Mouse (Mus musculus): ENCODE results near the gene Fscn2. TPM values are rescaled to one million over a fixed set of nuclear protein-coding genes. Genes with fewer than 3 reads are reported as not detected.

The Fscn2 gene
- polyA plus RNA-seq, 1 experiment from 2014 or later: 0.41 TPM

DNA sequence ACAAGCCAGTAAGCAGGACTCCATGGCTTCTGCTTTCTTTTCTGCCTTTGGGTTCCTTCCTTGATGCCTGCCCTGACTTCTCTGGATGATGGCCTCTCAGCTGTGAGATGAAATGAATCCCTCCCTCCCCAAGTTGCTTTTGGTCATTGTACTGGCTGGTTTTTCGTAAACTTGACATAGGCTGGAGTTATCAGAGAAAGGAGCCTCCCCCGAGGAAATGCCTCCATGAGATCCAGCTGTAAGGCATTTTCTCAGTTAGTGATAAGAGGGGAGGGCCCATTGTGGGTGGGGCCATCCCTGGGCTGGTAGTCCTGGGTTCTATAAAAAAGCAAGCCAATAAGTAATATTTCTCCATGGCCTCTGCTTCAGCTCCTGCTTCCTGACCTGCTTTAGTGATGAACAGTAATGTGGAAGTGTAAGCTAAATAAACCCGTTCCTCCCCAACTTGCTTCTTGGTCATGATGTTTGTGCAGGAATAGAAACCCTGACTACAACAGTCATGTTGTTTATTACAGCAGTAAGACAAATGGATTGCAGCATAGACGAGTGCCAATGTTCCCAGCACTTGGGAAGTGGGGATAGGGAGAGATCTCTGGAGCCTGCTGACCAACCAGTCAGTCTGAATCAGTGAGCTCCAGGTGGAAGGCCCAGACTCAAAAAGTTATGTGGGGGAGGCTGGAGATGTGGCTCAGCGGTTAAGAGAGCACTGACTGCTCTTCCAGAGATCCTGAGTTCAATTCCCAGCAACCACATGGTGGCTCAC, 5.9 kb upstream of the Fscn2 start:
- Histone ChIP-seq H3K27me3 (ENCODE audit: control insufficient read depth, insufficient read depth, low read length) (no peaks in the 10 kb centered on the region), H3K4me3 (ENCODE audit: low read depth, low read length) (no peak overlapping the region), H3K36me3 (ENCODE audit: control insufficient read depth, insufficient read depth, low read length) (no peaks in the 10 kb centered on the region), H3K27ac (replicated peaks) (peak overlapping the region; percentile 100), H3K4me1 (replicated peaks; ENCODE audit: control insufficient read depth, insufficient read depth) (peaks cover 20% of the 10 kb centered on the region), H3K9me3 (ENCODE audit: control insufficient read depth, low read length) (no peaks in the 10 kb centered on the region), H3K9ac (ENCODE audit: low read length) (no peak overlapping the region), H3K4me2 (replicated peaks; ENCODE audit: low read depth) (no peak overlapping the region)
- DNase-seq (ENCODE audit: low spot score): no peak
- ATAC-seq (ENCODE audit: low FRiP score, low TSS enrichment): no peak
- TF ChIP-seq CTCF (IDR thresholded peaks at IDR 0.05; ENCODE audit: low read depth) (no peak), EP300 (optimal IDR thresholded peaks at IDR 0.05) (no peak)
- 34% methylated on average over 5 of the region's 5 CpGs for WGBS

DNA sequence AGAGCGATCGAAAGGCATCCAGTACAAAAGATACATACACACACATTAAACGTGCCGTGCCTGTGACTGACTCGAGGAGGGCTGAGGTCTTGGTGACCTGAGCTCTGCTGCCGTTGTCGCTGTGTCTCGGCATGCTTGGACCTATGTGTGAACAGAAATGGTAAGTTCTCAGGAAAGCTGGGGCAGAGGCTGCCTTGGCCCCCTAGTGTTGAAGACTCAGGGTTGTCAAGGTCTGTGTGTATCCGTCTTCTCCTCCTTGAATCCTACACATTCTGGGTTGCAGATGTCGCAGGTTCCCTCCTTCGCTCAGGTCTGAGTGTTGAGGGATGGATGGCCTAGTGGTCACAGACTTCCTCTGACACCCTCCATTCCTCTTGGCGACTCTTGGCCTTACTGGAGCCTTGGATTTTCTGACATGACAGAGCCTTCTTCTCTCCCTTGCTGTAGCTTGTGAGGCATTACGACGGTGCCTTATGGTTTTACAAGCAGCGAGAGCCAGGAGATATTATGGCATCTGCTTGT, 5.0 kb upstream of the Fscn2 start:
- no peaks in the 10 kb centered on the region for H3K9me3 ChIP-seq (ENCODE audit: control insufficient read depth, low read length)
- H3K4me2 ChIP-seq (replicated peaks; ENCODE audit: low read depth): no peak overlapping the region
- ATAC-seq (ENCODE audit: low FRiP score, low TSS enrichment) (no peak), DNase-seq (ENCODE audit: low spot score) (no peak)
- TF ChIP-seq CTCF (IDR thresholded peaks at IDR 0.05; ENCODE audit: low read depth) (peak; percentile 57), EP300 (optimal IDR thresholded peaks at IDR 0.05) (no peak)
- no peaks in the 10 kb centered on the region for H3K27me3 ChIP-seq (ENCODE audit: control insufficient read depth, insufficient read depth, low read length)
- 77% methylated on average over 15 of the region's 15 CpGs for WGBS
- H3K27ac ChIP-seq (replicated peaks): no peak overlapping the region
- peaks cover 20% of the 10 kb centered on the region for H3K4me1 ChIP-seq (replicated peaks; ENCODE audit: control insufficient read depth, insufficient read depth)
- no peaks in the 10 kb centered on the region for H3K36me3 ChIP-seq (ENCODE audit: control insufficient read depth, insufficient read depth, low read length)
- no peak overlapping the region for H3K4me3 ChIP-seq (ENCODE audit: low read depth, low read length)
- no peak overlapping the region for H3K9ac ChIP-seq (ENCODE audit: low read length)

DNA sequence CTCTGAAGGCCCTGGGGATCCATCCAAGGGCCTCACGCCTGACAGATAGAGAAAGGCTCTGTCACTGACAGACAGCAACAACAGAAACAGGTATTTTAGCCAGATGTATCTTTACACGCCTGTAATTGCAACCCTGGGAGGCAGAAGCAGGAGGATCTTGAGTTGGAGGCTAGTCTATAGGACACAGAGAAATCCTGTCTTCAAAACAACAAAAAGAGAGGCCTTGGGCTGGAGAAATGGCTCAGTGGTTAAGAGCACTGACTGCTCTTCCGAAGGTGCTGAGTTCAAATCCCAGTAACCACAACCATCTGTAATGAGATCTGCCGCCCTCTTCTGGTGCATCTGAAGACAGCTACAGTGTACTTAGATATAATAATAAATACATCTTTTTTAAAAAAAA, 4.4 kb upstream of the Fscn2 start:
- no peak overlapping the region for H3K4me2 ChIP-seq (replicated peaks; ENCODE audit: low read depth)
- no peaks in the 10 kb centered on the region for H3K27me3 ChIP-seq (ENCODE audit: control insufficient read depth, insufficient read depth, low read length)
- H3K27ac ChIP-seq (replicated peaks): no peak overlapping the region
- 92% methylated on average over 4 of the region's 4 CpGs for WGBS
- TF ChIP-seq CTCF (IDR thresholded peaks at IDR 0.05; ENCODE audit: low read depth) (no peak), EP300 (optimal IDR thresholded peaks at IDR 0.05) (no peak)
- no peaks in the 10 kb centered on the region for H3K9me3 ChIP-seq (ENCODE audit: control insufficient read depth, low read length)
- peaks cover 20% of the 10 kb centered on the region for H3K4me1 ChIP-seq (replicated peaks; ENCODE audit: control insufficient read depth, insufficient read depth)
- no peak overlapping the region for H3K9ac ChIP-seq (ENCODE audit: low read length)
- H3K4me3 ChIP-seq (ENCODE audit: low read depth, low read length): no peak overlapping the region
- no peak for DNase-seq (ENCODE audit: low spot score)
- no peaks in the 10 kb centered on the region for H3K36me3 ChIP-seq (ENCODE audit: control insufficient read depth, insufficient read depth, low read length)
- ATAC-seq (ENCODE audit: low FRiP score, low TSS enrichment): no peak

GRCm38 (mm10) chr11:120357791-120358401, 3.4 kb upstream of the Fscn2 start:
- Histone ChIP-seq H3K36me3 (ENCODE audit: control insufficient read depth, insufficient read depth, low read length) (no peaks in the 10 kb centered on the region), H3K9me3 (ENCODE audit: control insufficient read depth, low read length) (no peaks in the 10 kb centered on the region), H3K27me3 (ENCODE audit: control insufficient read depth, insufficient read depth, low read length) (no peaks in the 10 kb centered on the region), H3K27ac (replicated peaks) (peak overlapping the region; percentile 81), H3K4me3 (ENCODE audit: low read depth, low read length) (no peak overlapping the region), H3K4me1 (replicated peaks; ENCODE audit: control insufficient read depth, insufficient read depth) (peaks cover 17% of the 10 kb centered on the region), H3K9ac (ENCODE audit: low read length) (0 out of 2 replicates have a peak overlapping the region, but pooled peaks have one; percentile 8), H3K4me2 (replicated peaks; ENCODE audit: low read depth) (no peak overlapping the region)
- ATAC-seq (ENCODE audit: low FRiP score, low TSS enrichment) (peak; percentile 28), DNase-seq (ENCODE audit: low spot score) (peak; percentile 91)
- TF ChIP-seq EP300 (optimal IDR thresholded peaks at IDR 0.05): no peak
- no peak for TF ChIP-seq CTCF (IDR thresholded peaks at IDR 0.05; ENCODE audit: low read depth)
- WGBS: 6% methylated on average over 10 of the region's 10 CpGs

GRCm38 (mm10) chr11:120359391-120359790, 1.9 kb upstream of the Fscn2 start:
- no peaks in the 10 kb centered on the region for H3K36me3 ChIP-seq (ENCODE audit: control insufficient read depth, insufficient read depth, low read length)
- H3K4me1 ChIP-seq (replicated peaks; ENCODE audit: control insufficient read depth, insufficient read depth): peaks cover 9% of the 10 kb centered on the region; the same call in 1 of the 2 replicates
- no peak for TF ChIP-seq EP300 (optimal IDR thresholded peaks at IDR 0.05)
- no peak for TF ChIP-seq CTCF (IDR thresholded peaks at IDR 0.05; ENCODE audit: low read depth)
- H3K27me3 ChIP-seq (ENCODE audit: control insufficient read depth, insufficient read depth, low read length): no peaks in the 10 kb centered on the region
- H3K9me3 ChIP-seq (ENCODE audit: control insufficient read depth, low read length): no peaks in the 10 kb centered on the region
- ATAC-seq (ENCODE audit: low FRiP score, low TSS enrichment) (no peak), DNase-seq (ENCODE audit: low spot score) (no peak)
- no peak overlapping the region for H3K4me3 ChIP-seq (ENCODE audit: low read depth, low read length)
- 80% methylated on average over 6 of the region's 6 CpGs for WGBS
- H3K27ac ChIP-seq (replicated peaks): no peak overlapping the region
- no peak overlapping the region for H3K9ac ChIP-seq (ENCODE audit: low read length)
- no peak overlapping the region for H3K4me2 ChIP-seq (replicated peaks; ENCODE audit: low read depth)

DNA sequence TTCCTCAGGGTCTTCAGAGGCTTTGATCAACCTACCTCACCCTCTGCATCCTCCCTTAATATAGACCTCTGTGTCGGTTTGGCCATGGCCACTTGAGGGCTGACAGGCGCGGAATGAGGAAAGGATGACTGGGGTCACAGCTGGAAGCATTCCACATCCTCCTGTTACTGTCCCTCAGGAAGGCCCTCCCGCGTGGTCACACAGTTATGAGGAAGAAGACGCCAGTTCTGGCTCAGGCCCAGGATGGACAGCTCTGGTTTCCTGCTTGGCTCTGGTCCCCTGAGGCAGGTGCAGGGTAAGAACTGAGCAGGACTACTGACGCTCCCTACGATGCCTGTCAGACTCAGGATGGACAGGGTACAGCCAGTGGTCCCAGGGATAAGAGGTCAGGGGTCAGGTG, 1.3 kb upstream of the Fscn2 start:
- WGBS: 51% methylated on average over 8 of the region's 8 CpGs
- Histone ChIP-seq H3K27me3 (ENCODE audit: control insufficient read depth, insufficient read depth, low read length) (no peaks in the 10 kb centered on the region), H3K4me3 (ENCODE audit: low read depth, low read length) (no peak overlapping the region), H3K4me2 (replicated peaks; ENCODE audit: low read depth) (no peak overlapping the region), H3K4me1 (replicated peaks; ENCODE audit: control insufficient read depth, insufficient read depth) (peaks cover 9% of the 10 kb centered on the region; the same call in 1 of the 2 replicates), H3K36me3 (ENCODE audit: control insufficient read depth, insufficient read depth, low read length) (no peaks in the 10 kb centered on the region), H3K9ac (ENCODE audit: low read length) (no peak overlapping the region), H3K27ac (replicated peaks) (no peak overlapping the region), H3K9me3 (ENCODE audit: control insufficient read depth, low read length) (no peaks in the 10 kb centered on the region)
- DNase-seq (ENCODE audit: low spot score) (no peak), ATAC-seq (ENCODE audit: low FRiP score, low TSS enrichment) (no peak)
- no peak for TF ChIP-seq EP300 (optimal IDR thresholded peaks at IDR 0.05)
- TF ChIP-seq CTCF (IDR thresholded peaks at IDR 0.05; ENCODE audit: low read depth): no peak

All from stomach, postnatal 0 days (tissue).